Mouse (Mus musculus) thymus, adult 2 months (tissue): Measurements from ENCODE around the gene Atf2. TPM values are rescaled to one million over a fixed set of nuclear protein-coding genes. Genes with fewer than 3 reads are reported as not detected.
A peak's percentile ranks its signal among the peaks of the same experiment; 100 is the strongest.

Source experiments
- DNase-seq: peaks from one replicate; pipeline ENCODE4 v3.0.0; 2021
- H3K27ac ChIP-seq: fragments of 200-500 bp; 2 replicates; pipeline ENCODE4 v1.5.1; 2012; ENCODE audit warnings: low read length, control low read depth; ENCODE audit not compliant: control insufficient read depth, insufficient read depth
- H3K27me3 ChIP-seq: fragments of 200-500 bp; 2 replicates; pipeline ENCODE4 v1.6.1; 2012; ENCODE audit warnings: mild to moderate bottlenecking, low read length, moderate library complexity, mixed read lengths; ENCODE audit not compliant: control insufficient read depth, insufficient read depth
- H3K36me3 ChIP-seq: fragments of 200-500 bp; 2 replicates; pipeline ENCODE4 v1.6.1; 2012; ENCODE audit warnings: mild to moderate bottlenecking, low read length, moderate library complexity; ENCODE audit not compliant: control insufficient read depth, insufficient read depth
- H3K4me1 ChIP-seq: fragments of 200-500 bp; replicated peaks from 2 replicates; pipeline ENCODE4 v1.6.1; 2012; ENCODE audit warnings: low read length; ENCODE audit not compliant: control insufficient read depth, insufficient read depth
- H3K4me3 ChIP-seq: fragments of 200-500 bp; 2 replicates; pipeline ENCODE4 v1.5.1; 2012; ENCODE audit warnings: mild to moderate bottlenecking, low read length, control low read depth, moderate library complexity; ENCODE audit not compliant: control insufficient read depth, insufficient read depth
- CTCF ChIP-seq: fragments of 200-500 bp; IDR thresholded peaks from 2 replicates; pipeline ENCODE4 v1.5.1; 2012; ENCODE audit warnings: mild to moderate bottlenecking, control low read depth, low read length, moderate library complexity, borderline replicate concordance; ENCODE audit not compliant: control insufficient read depth, poor library complexity, insufficient read depth; ENCODE audit errors: extremely low read depth
- POLR2A ChIP-seq: fragments of 200-500 bp; IDR thresholded peaks from 2 replicates; pipeline ENCODE4 v1.6.1; 2012; ENCODE audit warnings: mild to moderate bottlenecking, low read length, control low read depth, moderate library complexity; ENCODE audit not compliant: control insufficient read depth, poor library complexity, insufficient read depth; ENCODE audit errors: extremely low read depth
- WGBS: fragments of 180-500 bp; shearing (Covaris S2); methylation state at CpG from one replicate; pipeline ENCODE4 v1.1.7; 2018; 5-methylcytosine and 5-hydroxymethylcytosine counted together
- polyA plus RNA-seq: library from polyadenylated mRNA; depleted of rRNA; stranded (reverse); fragments of >200 nt; gene quantifications from 2 replicates; pipeline ENCODE4 v1.2.3, GENCODE M21; 2012

Gene Atf2
- polyA plus RNA-seq, 1 experiment, result 24.1 TPM

GRCm38 (mm10) chr2:73798136-73798535 lies 94.3 kb downstream of the Atf2 start:
- 80% methylated on average over 4 of the region's 4 CpGs for WGBS
- DNase-seq, result no peak
- Histone ChIP-seq H3K27me3 (no peaks in the 10 kb centered on the region), H3K4me1 (no peaks in the 10 kb centered on the region), H3K27ac (no peak overlapping the region), H3K36me3 (no peaks in the 10 kb centered on the region), H3K4me3 (no peak overlapping the region)
- TF ChIP-seq CTCF (no peak), POLR2A (no peak)

DNA sequence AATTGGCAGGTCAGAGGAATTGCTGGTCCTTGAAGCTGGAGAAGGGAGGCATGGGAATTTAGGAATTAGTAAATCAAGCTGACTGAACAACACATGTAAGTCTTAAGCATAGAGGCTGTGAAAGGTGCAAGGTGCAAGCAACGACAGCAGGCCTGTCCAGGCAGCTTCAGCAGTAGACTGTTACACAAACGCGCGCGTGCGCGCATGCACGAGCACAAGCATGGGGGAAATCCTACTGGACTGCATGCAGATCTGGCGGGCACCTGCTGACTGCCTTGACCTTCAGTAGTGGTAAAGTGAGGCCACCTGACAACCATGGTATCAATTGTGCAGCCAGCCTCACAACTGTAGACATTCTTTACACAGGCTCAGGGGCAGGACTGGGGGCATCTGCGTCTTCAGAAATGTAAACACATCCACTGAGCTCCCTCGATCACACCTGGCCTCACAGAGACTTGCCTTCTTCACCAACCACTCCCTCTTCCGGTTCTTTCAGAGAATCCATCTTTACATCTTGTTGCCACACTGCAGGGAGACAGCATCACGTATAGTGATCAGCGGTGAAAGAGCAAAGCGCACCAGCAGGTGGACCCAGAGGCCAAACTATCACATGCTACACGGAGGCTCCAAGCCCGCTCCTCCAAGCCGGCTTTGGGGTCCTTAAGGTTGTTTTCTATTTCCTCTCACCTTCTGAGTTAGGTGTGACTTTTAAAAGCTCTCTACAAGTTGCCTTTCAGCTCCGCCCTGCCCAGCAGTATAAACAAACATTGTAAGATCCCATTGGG lies 100.4 kb downstream of the Atf2 start:
- no peaks in the 10 kb centered on the region for H3K36me3 ChIP-seq
- H3K27ac ChIP-seq, result no peak overlapping the region
- H3K4me1 ChIP-seq, result 0 out of 2 replicates have a peak, but pooled peaks cover 6% of the 10 kb centered on the region
- H3K4me3 ChIP-seq, result no peak overlapping the region
- no peaks in the 10 kb centered on the region for H3K27me3 ChIP-seq
- TF ChIP-seq POLR2A (no peak), CTCF (no peak)
- WGBS, result 61% methylated on average over 19 of the region's 19 CpGs
- peak; percentile 24 for DNase-seq

- WGBS, result 95% methylated on average over 2 of the region's 2 CpGs
- no peaks in the 10 kb centered on the region for H3K36me3 ChIP-seq
- H3K27me3 ChIP-seq, result no peaks in the 10 kb centered on the region
- DNase-seq, result no peak
- no peak overlapping the region for H3K27ac ChIP-seq
- 0 out of 2 replicates have a peak, but pooled peaks cover 6% of the 10 kb centered on the region for H3K4me1 ChIP-seq
- H3K4me3 ChIP-seq, result no peak overlapping the region
- TF ChIP-seq POLR2A, result no peak
These were observed 102.1 kb downstream of the Atf2 start for GRCm38 (mm10) chr2:73790332-73790731.

GRCm38 (mm10) chr2:73788395-73788794 lies 104.0 kb downstream of the Atf2 start:
- TF ChIP-seq CTCF (no peak), POLR2A (no peak)
- DNase-seq, result no peak
- H3K27me3 ChIP-seq, result no peaks in the 10 kb centered on the region
- 84% methylated on average over 6 of the region's 6 CpGs for WGBS
- H3K36me3 ChIP-seq, result no peaks in the 10 kb centered on the region
- no peak overlapping the region for H3K27ac ChIP-seq
- 0 out of 2 replicates have a peak, but pooled peaks cover 6% of the 10 kb centered on the region for H3K4me1 ChIP-seq
- H3K4me3 ChIP-seq, result no peak overlapping the region

DNA sequence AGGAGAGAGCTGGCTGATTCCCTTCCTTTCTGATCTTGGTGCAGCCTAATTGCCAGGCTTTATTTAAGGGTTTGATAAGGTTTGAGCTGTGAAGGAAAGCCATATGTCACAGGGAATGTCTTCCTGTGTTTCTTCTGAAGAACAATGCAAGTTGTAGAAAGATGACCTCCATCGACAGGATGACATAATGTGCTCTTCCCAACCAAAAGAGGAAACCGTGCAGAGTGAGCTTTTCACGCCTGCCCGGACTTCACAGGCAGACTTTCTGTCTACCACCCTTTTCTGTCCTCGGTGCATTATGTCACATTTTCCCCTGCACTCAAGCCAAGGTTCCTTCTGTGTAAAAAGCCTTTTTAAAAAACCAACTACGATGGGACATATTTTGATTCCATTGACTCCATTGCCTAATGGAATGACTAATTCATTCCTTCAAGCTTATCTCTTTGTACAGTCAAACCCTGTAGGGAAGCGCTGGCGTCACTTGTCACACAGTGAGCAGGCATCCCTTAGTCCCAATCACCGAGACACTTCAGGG lies 110.0 kb downstream of the Atf2 start:
- TF ChIP-seq POLR2A (no peak), CTCF (no peak)
- H3K36me3 ChIP-seq, result no peaks in the 10 kb centered on the region
- no peaks in the 10 kb centered on the region for H3K27me3 ChIP-seq
- H3K4me3 ChIP-seq, result no peak overlapping the region
- no peak overlapping the region for H3K27ac ChIP-seq
- WGBS, result 20% methylated on average over 9 of the region's 9 CpGs
- DNase-seq, result no peak
- no peaks in the 10 kb centered on the region for H3K4me1 ChIP-seq

GRCm38 (mm10) chr2:73780321-73781010 lies 112.0 kb downstream of the Atf2 start:
- no peak overlapping the region for H3K4me3 ChIP-seq
- H3K27ac ChIP-seq, result no peak overlapping the region
- DNase-seq, result no peak
- TF ChIP-seq POLR2A (no peak), CTCF (no peak)
- H3K27me3 ChIP-seq, result peaks cover 7% of the 10 kb centered on the region
- 90% methylated on average over 14 of the region's 14 CpGs for WGBS
- no peaks in the 10 kb centered on the region for H3K36me3 ChIP-seq
- H3K4me1 ChIP-seq, result peaks cover under 1% of the 10 kb centered on the region

DNA sequence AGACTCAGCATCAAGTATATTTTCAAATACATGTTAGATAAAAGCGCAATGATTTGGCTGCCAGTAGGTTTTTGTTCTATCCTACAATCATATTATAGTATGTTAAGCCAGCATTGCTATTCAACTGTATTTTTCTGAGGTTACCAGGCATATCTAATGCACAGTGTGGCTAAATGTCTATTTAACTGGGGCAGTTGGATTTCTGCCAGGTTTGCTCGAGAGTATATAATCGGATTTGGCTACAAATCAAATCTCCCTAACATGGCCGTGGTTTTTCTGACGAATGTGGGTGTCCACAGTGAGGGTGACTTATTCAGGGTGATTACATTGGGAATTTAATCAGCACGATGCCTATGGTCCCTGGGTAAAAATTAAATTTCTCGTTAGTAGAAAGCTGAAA lies 112.6 kb downstream of the Atf2 start:
- TF ChIP-seq CTCF (no peak), POLR2A (no peak)
- Histone ChIP-seq H3K36me3 (no peaks in the 10 kb centered on the region), H3K27me3 (peaks cover 13% of the 10 kb centered on the region), H3K4me1 (peaks cover 4% of the 10 kb centered on the region), H3K27ac (no peak overlapping the region), H3K4me3 (no peak overlapping the region)
- WGBS, result 79% methylated on average over 7 of the region's 7 CpGs
- DNase-seq, result no peak
